Mouse (Mus musculus) hematopoietic stem cell, adult 5-6 weeks (primary cell): ENCODE results near the gene Pou6f1. TPM values are rescaled to one million over a fixed set of nuclear protein-coding genes. Genes with fewer than 3 reads are reported as not detected.
"Not testable (repeated sequence)": the region's sequence is repeated elsewhere in the genome, so short reads cannot be mapped to it uniquely, and the experiment has no call there.

Experiments used
- ATAC-seq, 2 experiments: fragments of 125-278 bp in 1 of 2; replicated peaks in 1 of 2; 2 replicates each; pipeline ENCODE4 v1.8.0; 2016 to 2017; ENCODE audit warnings: inconsistent platforms in 2 of 2, mild to moderate bottlenecking in 2 of 2, moderate number of reproducible peaks in 2 of 2, low read depth in 1 of 2, moderate TSS enrichment in 1 of 2; ENCODE audit not compliant: low FRiP score in 2 of 2, poor library complexity in 2 of 2, severe bottlenecking in 2 of 2, insufficient read depth in 1 of 2, low TSS enrichment in 1 of 2
- total RNA-seq: library from RNA; stranded (forward); fragments of 172-1452, 232-1000 nt; gene quantifications from 2 replicates; pipeline ENCODE4 v1.2.3, GENCODE M21; 2017

Pou6f1 gene
- total RNA-seq, 1 experiment from 2014 or later: 1.6 TPM

GRCm38 (mm10) chr15:100551326-100552307 lies 48.2 kb downstream of the Pou6f1 start, which contains the start of gene Tfcp2:
Gene Tfcp2, minus strand, starts transcription at chr15:100552008.
- peak; percentile 100 for ATAC-seq

GRCm38 (mm10) chr15:100550280-100550679 lies 49.5 kb downstream of the Pou6f1 start:
- no peak for ATAC-seq

DNA sequence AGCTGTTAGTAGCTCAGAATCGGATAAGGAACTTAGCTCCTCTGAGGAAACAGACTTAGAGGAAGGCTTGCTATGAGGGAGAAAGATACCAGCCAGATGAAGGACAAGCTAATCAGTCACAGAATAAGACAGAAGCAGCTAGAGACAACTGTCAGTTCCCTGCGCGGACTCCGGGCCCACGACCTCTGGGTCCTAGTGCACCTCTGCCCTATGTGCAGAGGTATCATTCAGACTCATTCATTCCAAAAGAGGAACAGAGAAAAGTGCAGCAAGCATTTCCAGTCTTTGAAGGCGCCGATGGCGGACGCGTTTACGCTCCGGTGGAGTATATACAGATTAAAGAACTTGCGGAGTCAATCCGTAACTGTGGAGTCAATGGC lies 56.1 kb downstream of the Pou6f1 start:
- not testable (repeated sequence) for ATAC-seq

DNA sequence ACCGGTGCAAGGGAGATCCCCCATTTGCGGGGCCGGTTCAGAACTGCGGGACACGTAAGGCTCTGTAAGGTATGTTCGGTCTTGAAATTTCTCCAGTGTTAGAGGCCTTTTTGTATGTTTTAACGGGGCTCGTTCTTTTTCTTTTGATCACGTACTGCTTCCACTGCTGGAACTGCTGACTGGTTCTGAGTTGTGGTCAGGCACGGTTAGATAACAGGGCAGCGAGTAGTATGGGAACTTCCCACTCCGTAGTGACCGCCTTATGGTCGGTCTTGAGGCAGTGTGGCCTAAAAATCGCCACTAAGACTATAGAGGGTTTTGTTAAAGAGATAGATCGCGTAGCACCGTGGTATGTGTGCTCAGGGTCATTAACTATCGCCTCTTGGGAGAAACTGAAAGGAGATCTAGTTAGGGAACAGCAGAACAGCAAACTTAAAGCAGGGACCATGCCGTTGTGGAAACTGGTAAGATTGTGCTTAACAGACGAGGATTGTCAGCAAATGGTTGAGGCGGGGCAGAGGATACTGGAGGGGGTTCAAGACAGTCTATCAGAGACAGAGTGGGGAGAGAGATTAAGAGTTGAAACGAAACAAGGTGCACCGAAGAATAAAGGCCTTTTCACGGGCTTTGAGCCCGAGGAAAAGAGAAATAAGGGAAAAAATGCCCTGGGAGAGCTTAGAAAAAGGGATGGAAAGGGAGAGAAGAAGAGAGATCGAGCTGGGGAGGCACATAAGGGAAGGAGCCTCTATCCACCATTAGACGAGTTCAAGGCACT lies 56.7 kb downstream of the Pou6f1 start:
- ATAC-seq: not testable (repeated sequence)

- no peak for ATAC-seq
Measured at GRCm38 (mm10) chr15:100541426-100541825, 58.4 kb downstream of the Pou6f1 start.

DNA sequence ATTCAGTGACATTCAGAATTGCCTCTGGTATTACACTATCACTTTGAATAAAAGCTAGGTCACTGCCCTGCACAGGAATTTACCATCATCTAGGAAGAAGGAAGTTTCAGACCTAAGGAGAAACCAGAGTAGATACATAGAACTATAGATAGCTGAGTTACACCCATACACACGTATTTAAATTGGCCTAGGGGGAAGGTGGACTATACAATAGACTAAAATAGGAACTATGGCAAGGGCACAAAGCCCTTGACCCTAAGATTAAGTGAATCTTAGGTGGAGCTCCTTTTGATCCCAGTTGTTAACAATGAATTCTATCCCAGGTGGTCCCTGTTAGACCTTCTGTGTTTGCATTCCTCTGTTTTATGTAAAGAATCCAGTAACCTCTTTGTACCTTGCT lies 58.8 kb downstream of the Pou6f1 start:
- ATAC-seq: not testable (repeated sequence)

DNA sequence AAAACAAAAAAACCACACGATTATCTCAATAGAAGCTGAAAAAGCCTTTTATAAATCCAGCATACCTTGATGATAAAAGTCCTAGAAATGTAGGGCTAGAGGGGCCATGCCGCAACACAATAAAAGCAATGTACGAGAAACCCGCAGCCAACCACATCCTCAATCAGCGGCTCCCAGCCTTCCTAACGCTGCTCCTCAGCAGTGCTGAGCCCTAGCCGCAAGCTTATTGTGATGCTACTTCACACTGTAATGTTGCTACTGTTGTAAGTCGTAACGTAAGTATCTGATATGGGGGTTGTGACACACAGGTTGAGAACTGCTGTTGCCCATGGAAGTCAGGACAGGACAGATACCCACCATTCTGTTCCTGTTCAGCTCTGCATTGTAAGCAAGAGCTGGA lies 60.4 kb downstream of the Pou6f1 start:
- ATAC-seq: no peak

DNA sequence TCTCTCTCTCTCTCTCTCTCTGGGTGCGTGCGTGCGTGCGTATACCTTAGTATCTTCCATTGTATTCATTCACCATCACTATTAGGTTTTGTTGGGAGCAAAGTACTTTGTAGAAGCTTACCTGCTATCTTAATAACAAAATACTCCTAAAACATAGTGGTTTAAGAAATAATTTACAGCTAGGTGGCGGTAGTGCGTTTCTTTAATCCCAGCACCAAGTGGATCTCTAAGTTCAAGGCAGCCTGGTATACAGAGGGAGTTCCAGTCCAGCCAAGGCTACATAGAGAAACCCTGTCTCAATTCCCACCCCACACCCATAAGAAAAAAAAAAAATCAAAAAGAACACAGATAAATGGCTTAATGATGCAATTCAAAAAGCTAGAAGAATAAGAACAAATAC lies 61.9 kb downstream of the Pou6f1 start:
- peak; percentile 51 to 69; a peak in 3 of 4 replicates for ATAC-seq

- no peak for ATAC-seq
Measured at GRCm38 (mm10) chr15:100527900-100528299, 71.9 kb downstream of the Pou6f1 start.

DNA sequence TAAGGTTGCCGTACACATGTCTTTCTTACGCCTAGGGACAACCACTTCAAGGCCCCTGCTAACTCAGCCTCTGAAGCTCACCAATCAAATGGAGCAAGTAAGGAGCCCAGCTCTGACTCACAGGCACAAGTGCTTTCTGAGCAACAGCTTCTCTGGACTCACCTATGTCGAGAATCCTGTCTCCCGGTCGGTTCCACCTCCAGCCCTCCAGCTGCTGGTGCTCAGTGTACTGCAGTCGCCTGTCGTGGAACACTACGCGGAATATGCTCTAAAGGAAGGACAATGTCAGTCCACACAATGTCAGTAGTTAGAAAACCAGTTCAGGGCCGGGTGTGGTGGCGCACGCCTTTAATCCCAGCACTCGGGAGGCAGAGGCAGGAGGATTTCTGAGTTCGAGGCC lies 74.4 kb downstream of the Pou6f1 start:
- no peak for ATAC-seq

Other genes with a start within 250 kb of the Pou6f1 start
- gene Methig1, start 246.8 kb downstream of the Pou6f1 start, total RNA-seq: not detected in 2 replicates
- not detected in 2 replicates for gene Mettl7a2, start 246.8 kb downstream of the Pou6f1 start, total RNA-seq
- not detected in 2 replicates for gene Higd1c, start 235.4 kb downstream of the Pou6f1 start, total RNA-seq
- not detected in 2 replicates for gene Gm5475, start 177.8 kb downstream of the Pou6f1 start, total RNA-seq
- 11.6 and 16.0 TPM in 2 replicates for gene Slc11a2, start 174.9 kb downstream of the Pou6f1 start, total RNA-seq
- 23.2 and 26.4 TPM in 2 replicates for gene Letmd1, start 131.0 kb downstream of the Pou6f1 start, total RNA-seq
- gene Csrnp2, start 104.5 kb downstream of the Pou6f1 start, total RNA-seq: 3.8 and 5.0 TPM in 2 replicates
- gene Tfcp2, start 48.0 kb downstream of the Pou6f1 start, total RNA-seq: 10.9 and 12.4 TPM in 2 replicates
- 164 and 199 TPM in 2 replicates for gene Dazap2, start 15.4 kb upstream of the Pou6f1 start, total RNA-seq
- 1.6 and 4.0 TPM in 2 replicates for gene Smagp, start 37.0 kb upstream of the Pou6f1 start, total RNA-seq
- 213 and 221 TPM in 2 replicates for gene Bin2, start 69.6 kb upstream of the Pou6f1 start, total RNA-seq
- 4.8 and 14.2 TPM in 2 replicates for gene Cela1, start 87.9 kb upstream of the Pou6f1 start, total RNA-seq
- gene Galnt6, start 129.4 kb upstream of the Pou6f1 start, total RNA-seq: 40.8 and 56.5 TPM in 2 replicates
- 1.4 and 3.6 TPM in 2 replicates for gene Slc4a8, start 161.8 kb upstream of the Pou6f1 start, total RNA-seq